Mouse (Mus musculus): ENCODE measurements around the gene Gnl1.
"Not testable (repeated sequence)": the region's sequence is repeated elsewhere in the genome, so short reads cannot be mapped to it uniquely, and the experiment has no call there.

Gnl1 gene

GRCm38 (mm10) chr17:36025197-36025596, 45.5 kb downstream of the Gnl1 start:
- no peak for DNase-seq (ENCODE audit: low spot score)

- DNase-seq (ENCODE audit: low spot score): no peak
Observed at GRCm38 (mm10) chr17:36025901-36026300, 46.2 kb downstream of the Gnl1 start.

GRCm38 (mm10) chr17:36027663-36028062, 48.0 kb downstream of the Gnl1 start:
- no peak for DNase-seq (ENCODE audit: low spot score)

GRCm38 (mm10) chr17:36028879-36029619, 49.4 kb downstream of the Gnl1 start:
- no peak for DNase-seq (ENCODE audit: low spot score)

- not testable (repeated sequence) for DNase-seq (ENCODE audit: low spot score)
Observed at GRCm38 (mm10) chr17:36030046-36030702, 50.5 kb downstream of the Gnl1 start.

- not testable (repeated sequence) for DNase-seq (ENCODE audit: low spot score)
Observed at GRCm38 (mm10) chr17:36030703-36031582, 51.3 kb downstream of the Gnl1 start.

- peak; percentile 63 for DNase-seq (ENCODE audit: low spot score)
Observed at GRCm38 (mm10) chr17:36031583-36032331, 52.1 kb downstream of the Gnl1 start.

- peak; percentile 51 for DNase-seq (ENCODE audit: low spot score)
Observed at GRCm38 (mm10) chr17:36032351-36032875, 52.8 kb downstream of the Gnl1 start, which contains the start of gene H2-T23. TSS of gene H2-T23 (minus strand) at chr17:36032855.

GRCm38 (mm10) chr17:36034524-36034923, 54.9 kb downstream of the Gnl1 start:
- DNase-seq (ENCODE audit: low spot score): peak; percentile 2

GRCm38 (mm10) chr17:36035010-36035638, 55.5 kb downstream of the Gnl1 start:
- peak; percentile 58 for DNase-seq (ENCODE audit: low spot score)

GRCm38 (mm10) chr17:36036126-36036525, 56.5 kb downstream of the Gnl1 start:
- peak; percentile 9 for DNase-seq (ENCODE audit: low spot score)
